ENCODE assay signal across 12 mouse cellular contexts in genomic region chr11:21994377-21995370, GRCm38 (mm10). TPM values are rescaled to one million over a fixed set of nuclear protein-coding genes. Genes with fewer than 3 reads are reported as not detected.
DNase-seq lines count a peak whose midpoint lies in the region; ATAC-seq lines count a peak whose summit lies in the region.
"Had no signal": no experiment of that assay in that cellular context is flagged by ENCODE, and none has a peak within 500 bp of the region (broad histone marks: within the 10 kb centered on the region; RNA-seq: fewer than 3 reads in every experiment).

No protein-coding gene starts in this region.

- 2% methylated on average over 34 of the region's 34 CpGs for WGBS in embryonic facial prominence, embryonic 10.5 days
- 5% methylated on average over 34 of the region's 34 CpGs for whole genome bisulfite sequencing in midbrain, embryonic 12.5 days

- no peak overlapping the region for H3K27ac ChIP-seq in embryonic facial prominence, embryonic 10.5 days (replicated peaks)
- H3K27ac ChIP-seq in midbrain, embryonic 12.5 days (replicated peaks): peak overlapping the region; percentile 96
- H3K27ac ChIP-seq: embryonic facial prominence, embryonic 12.5 days; heart, embryonic 15.5 days had no signal

- H3K9ac ChIP-seq in midbrain, embryonic 12.5 days (replicated peaks): peak overlapping the region; percentile 93
- H3K9ac ChIP-seq: heart, embryonic 15.5 days had no signal

- peaks cover 100% of the 10 kb centered on the region for H3K27me3 ChIP-seq in embryonic facial prominence, embryonic 10.5 days (replicated peaks; ENCODE audit: low read depth, poor library complexity, severe bottlenecking)
- H3K27me3 ChIP-seq in midbrain, embryonic 12.5 days: peaks cover 59% of the 10 kb centered on the region

- peaks cover 3% of the 10 kb centered on the region; the same call in 1 of the 2 replicates for H3K9me3 ChIP-seq in embryonic facial prominence, embryonic 10.5 days
- no peaks in the 10 kb centered on the region for H3K9me3 ChIP-seq in midbrain, embryonic 12.5 days
- H3K9me3 ChIP-seq: embryonic facial prominence, embryonic 12.5 days; heart, embryonic 15.5 days had no signal

- peak; percentile 34 to 43 for DNase-seq in cerebellum, postnatal 14 days
- DNase-seq in cerebellum, adult 11 months: no peak
- peak; percentile 5 to 7 for DNase-seq in layer of hippocampus, postnatal 36 days
- DNase-seq in layer of hippocampus, adult 9-10 months (ENCODE audit: low spot score): no peak
- DNase-seq in embryonic facial prominence, embryonic 10.5 days (ENCODE audit: low spot score): peak; percentile 50
- no peak for DNase-seq in urinary bladder, postnatal 4 days (ENCODE audit: low spot score in 2 of 2)

- peak overlapping the region; percentile 83 for H3K4me2 ChIP-seq in midbrain, embryonic 12.5 days (replicated peaks)

- H3K4me3 ChIP-seq in embryonic facial prominence, embryonic 10.5 days: peak overlapping the region; percentile 73; the same call in 1 of the 2 replicates
- peak overlapping the region; percentile 79 for H3K4me3 ChIP-seq in midbrain, embryonic 12.5 days

- no peaks in the 10 kb centered on the region for H3K36me3 ChIP-seq in embryonic facial prominence, embryonic 10.5 days (replicated peaks)
- H3K36me3 ChIP-seq in midbrain, embryonic 12.5 days: peaks cover 14% of the 10 kb centered on the region
- H3K36me3 ChIP-seq: embryonic facial prominence, embryonic 12.5 days; heart, embryonic 15.5 days had no signal

- no peak for ATAC-seq in midbrain, embryonic 12.5 days (ENCODE audit: low FRiP score, low read depth)
- ATAC-seq in monocyte, adult 5-6 weeks (replicated peaks; ENCODE audit: insufficient number of reproducible peaks, low FRiP score, low TSS enrichment, poor library complexity, severe bottlenecking): no peak

- peaks cover 27% of the 10 kb centered on the region for H3K4me1 ChIP-seq in embryonic facial prominence, embryonic 10.5 days
- peaks cover 55% of the 10 kb centered on the region for H3K4me1 ChIP-seq in midbrain, embryonic 12.5 days

RNA-seq across cellular contexts. Expression of gene Otx1, which starts 8.0 kb away (rescaled TPM):
- 1 to 10 TPM; 3.1 to 4.6 TPM for total RNA-seq in layer of hippocampus, postnatal 36 days (2021)
- 7.3 and 7.6 TPM in 2 replicates for polyA plus RNA-seq in embryonic facial prominence, embryonic 10.5 days (2016; fragmentation: Nextera tagmentation; extraction: Ambion mirVana)
- polyA plus RNA-seq in midbrain, embryonic 12.5 days (2016; fragmentation: Nextera tagmentation; extraction: Ambion mirVana): 26.8 and 42.7 TPM in 2 replicates
- total RNA-seq in monocyte, adult 5-6 weeks (2017): not detected in 3 replicates
- total RNA-seq: megakaryocyte, adult 5-6 weeks had no signal
- polyA plus RNA-seq: small intestine, adult 2 months had no signal

Comparison
In these comparisons a context has a peak if more than half of its experiments do, and no peak if none do; other contexts are left out.
1. DNase-seq: peak in cerebellum, postnatal 14 days (2 of 2), layer of hippocampus, postnatal 36 days (2 of 2) and embryonic facial prominence, embryonic 10.5 days (single experiment); none in cerebellum, adult 11 months (single experiment), layer of hippocampus, adult 9-10 months (single experiment) and urinary bladder, postnatal 4 days (0 of 2).